Mouse (Mus musculus): ENCODE measurements at regions not wholly inside any gene's neighbourhood (a gene's known extent, or its start where the extent isn't known, plus 50 kb on each side); places are given as distances from the start of the nearest gene placed in this dataset.

DNA sequence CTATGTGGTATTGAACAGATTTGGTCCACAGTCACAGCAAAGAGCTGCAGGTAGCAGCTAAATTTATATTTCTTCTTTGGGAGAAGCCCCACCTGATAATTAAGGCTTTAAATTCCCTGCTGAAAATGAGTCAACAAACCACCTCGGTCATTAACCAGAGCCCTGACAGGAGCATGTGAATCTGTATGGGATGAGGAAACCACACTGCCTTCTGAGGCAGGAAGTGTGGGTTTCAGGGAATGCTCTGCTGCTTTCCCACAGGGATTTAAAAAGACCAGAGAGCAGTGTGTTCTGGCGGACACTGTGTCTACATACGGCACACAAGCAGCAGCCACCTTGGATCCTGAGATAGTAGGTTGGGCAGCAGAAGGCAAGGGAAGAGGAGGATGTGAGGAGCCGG is 204.0 kb upstream of the Gm21798 start:
- peak; percentile 28 for DNase-seq (ENCODE audit: inconsistent ontology term)

DNA sequence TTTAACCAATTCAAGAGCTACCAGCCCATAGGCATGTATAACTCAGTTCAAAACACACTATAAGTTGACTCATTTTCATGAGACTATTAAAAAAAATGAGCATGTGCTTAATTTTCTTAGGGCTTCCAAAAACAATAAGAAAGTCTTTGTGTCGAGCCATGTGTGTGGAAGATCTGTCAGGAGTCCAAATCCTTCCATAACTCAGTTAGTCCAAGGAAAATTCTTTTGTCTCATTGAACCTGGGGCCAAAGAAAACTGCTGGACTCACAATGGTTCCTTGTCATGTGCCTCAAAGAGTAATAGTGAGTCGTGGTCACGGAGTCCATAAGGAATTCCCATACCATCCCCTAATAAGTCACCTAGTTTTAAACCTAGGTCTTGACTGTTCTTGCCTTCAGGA is 199.0 kb upstream of the Gm21798 start:
- DNase-seq (ENCODE audit: inconsistent ontology term) = peak; percentile 57

DNA sequence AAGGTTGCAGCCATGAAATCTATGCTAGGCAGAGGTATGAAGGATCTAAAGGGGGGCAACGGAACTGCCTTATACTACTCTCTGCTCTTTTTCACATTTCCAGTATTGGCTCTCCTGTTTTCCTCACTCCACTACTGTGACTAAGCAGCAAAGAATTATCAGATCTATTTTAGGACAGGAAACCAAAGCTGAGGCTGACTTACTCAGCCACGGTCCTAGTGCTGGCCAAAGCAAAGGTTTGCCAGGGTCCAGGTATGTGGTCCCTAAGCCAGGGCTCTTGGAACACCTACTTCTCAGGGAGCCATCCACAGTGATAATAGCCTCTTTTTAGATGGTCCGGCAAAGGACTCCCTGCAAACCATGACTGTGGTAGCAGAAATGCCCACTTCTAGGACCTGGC is 195.6 kb upstream of the Gm21798 start:
- DNase-seq (ENCODE audit: inconsistent ontology term) = peak; percentile 68

DNA sequence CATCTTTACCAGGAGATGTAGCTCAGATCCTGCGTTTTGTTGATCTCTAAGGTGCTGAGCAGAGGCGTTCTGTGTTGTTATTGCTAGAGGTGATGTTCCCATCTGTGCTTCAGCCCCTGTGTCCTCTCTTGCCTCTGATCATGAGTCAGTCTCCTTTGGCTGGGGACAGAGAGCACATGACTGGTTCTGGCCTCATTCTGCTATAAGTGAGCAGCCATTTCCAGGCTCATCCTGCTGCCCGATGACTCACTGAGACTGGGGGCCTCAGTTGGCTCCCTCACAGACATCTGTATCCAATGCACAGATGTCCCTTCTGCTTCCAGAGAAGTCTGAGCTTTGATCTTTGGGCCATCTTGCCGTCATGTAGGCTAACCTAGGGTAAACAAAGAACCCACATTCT is 194.9 kb upstream of the Gm21798 start:
- DNase-seq (ENCODE audit: inconsistent ontology term) = peak; percentile 84

DNA sequence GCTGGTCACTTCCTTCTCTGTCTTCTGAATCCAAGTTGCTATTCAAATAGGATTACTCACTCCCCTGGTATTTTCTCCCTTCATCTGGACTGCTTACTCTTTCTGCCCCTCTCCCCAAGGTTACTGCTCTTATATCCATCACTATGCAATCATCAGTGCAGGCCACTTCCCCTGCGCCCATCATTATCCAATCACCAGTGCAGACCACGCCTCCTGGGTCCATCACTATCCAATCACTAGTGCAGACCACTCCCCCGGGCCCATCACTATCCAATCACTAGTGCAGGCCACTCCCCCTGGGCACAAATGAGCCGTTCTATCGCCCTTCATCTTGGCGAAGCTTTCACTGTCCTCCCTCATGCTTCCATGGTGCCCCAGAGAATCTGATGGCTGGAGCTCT is 191.1 kb upstream of the Gm21798 start:
- DNase-seq (ENCODE audit: inconsistent ontology term) = peak; percentile 38

DNA sequence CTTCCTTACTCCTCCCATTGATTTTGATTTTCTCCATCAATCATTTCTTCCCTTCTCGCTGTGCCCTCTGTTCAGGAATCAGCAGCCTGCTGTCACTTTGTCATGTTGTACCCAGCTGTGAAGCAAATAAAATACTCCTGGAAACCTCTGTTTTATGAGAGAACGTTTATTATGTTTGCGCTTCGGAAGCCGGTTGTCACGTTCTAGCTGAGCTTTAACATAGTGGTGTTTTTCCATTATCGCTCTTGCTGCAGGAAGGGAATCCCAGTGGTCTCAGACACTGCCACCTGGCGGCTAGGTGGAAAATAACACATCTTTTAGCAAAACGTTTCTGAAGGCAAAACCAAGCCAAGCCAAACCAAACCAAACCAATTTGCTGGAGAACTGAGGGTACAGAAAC is 190.2 kb upstream of the Gm21798 start:
- DNase-seq (ENCODE audit: inconsistent ontology term) = peak; percentile 51

Data from Muller cell, postnatal 12 days (primary cell).